Mouse (Mus musculus) testis, postnatal 10 days (tissue): ENCODE results near the gene Fxr1.
"Not testable (repeated sequence)": the region's sequence is repeated elsewhere in the genome, so short reads cannot be mapped to it uniquely, and the experiment has no call there.

Experiments used
- DNase-seq: peaks from one replicate; pipeline ENCODE4 v3.0.0; 2021; ENCODE audit warnings: low spot score

The Fxr1 gene

GRCm38 (mm10) chr3:34062352-34062751 lies 42.6 kb downstream of the Fxr1 start:
- no peak for DNase-seq

GRCm38 (mm10) chr3:34068943-34069342 lies 49.2 kb downstream of the Fxr1 start:
- not testable (repeated sequence) for DNase-seq

DNA sequence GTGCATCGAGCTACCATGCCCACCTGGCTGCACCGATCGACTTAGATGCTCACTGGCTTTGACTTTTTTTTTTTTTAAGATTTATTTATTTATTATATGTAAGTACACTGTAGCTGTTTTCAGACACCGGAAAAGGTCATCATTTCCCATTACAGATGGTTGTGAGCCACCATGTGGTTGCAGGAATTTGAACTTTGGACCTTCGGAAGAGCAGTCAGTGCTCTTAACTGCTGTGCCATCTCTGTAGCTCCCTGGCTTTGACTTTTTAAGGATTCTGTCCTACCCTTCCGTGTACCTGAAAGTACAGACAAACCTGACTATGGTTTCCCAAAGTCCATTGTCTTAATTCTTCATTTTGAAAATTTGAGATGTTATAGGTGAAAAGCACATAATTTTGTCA lies 53.0 kb downstream of the Fxr1 start:
- DNase-seq = no peak

GRCm38 (mm10) chr3:34076058-34076759 lies 56.5 kb downstream of the Fxr1 start:
- DNase-seq = no peak

DNA sequence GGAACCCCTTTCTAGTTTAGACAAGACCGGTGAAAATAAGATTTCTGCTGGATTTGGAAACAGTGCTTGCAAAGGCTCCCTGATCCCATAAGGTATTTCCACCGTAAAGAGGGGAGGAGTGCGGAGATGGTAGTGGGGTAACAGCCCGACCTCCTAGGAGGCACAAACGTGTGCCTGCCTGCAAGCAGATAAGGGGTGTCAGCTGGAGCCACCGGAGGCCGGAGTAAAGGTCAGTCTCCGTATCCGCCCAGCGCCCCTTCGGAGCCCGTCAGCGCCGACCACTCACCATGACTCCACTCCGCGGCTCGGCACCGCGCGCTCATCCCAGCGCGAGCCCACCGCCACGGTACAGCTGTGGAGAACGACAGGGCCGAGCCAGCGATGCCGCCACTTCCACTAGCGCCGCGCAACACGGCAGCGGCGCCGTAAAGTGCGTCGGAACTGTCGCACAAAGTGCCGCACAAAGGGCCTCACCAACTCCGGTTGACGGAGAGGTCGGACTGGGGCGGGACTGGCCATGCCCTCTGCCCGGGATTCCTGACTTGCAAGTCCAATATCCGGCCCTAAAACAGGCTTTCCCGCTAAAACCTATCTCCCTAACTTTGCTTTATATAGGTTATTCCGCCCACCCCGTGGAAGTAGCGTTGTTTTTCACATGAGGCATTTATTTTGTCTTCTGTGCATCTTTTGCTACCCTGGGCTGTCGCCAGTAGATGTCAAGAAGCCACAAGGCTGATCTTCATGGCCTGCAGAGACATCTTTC lies 61.3 kb downstream of the Fxr1 start, which contains the start of gene Dnajc19:
TSS of gene Dnajc19 (minus strand) at position 422 of the 763 bp plus-strand sequence.
- peak; percentile 94 for DNase-seq

- DNase-seq = no peak
These were observed 62.2 kb downstream of the Fxr1 start for GRCm38 (mm10) chr3:34081929-34082328.

GRCm38 (mm10) chr3:34083655-34084054 lies 63.9 kb downstream of the Fxr1 start:
- no peak for DNase-seq

DNA sequence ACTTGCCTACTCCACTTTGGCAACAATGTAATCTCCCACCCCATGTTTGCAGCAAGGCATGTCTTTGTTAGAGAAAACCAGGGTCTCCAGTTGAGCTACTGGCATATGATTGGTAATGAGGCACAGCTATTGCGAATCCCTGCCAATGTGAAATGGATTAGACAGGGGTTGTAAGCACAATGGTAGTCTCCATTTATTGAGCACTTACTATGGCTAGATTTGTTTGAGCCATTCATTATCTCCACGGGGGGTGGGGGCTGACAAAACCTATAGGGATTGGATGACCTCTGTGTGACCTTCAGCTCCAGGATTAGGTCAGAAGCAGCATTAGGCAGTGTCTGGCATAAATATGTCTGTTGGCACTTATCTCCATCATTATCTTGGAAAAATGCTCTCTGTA lies 83.1 kb downstream of the Fxr1 start:
- no peak for DNase-seq

DNA sequence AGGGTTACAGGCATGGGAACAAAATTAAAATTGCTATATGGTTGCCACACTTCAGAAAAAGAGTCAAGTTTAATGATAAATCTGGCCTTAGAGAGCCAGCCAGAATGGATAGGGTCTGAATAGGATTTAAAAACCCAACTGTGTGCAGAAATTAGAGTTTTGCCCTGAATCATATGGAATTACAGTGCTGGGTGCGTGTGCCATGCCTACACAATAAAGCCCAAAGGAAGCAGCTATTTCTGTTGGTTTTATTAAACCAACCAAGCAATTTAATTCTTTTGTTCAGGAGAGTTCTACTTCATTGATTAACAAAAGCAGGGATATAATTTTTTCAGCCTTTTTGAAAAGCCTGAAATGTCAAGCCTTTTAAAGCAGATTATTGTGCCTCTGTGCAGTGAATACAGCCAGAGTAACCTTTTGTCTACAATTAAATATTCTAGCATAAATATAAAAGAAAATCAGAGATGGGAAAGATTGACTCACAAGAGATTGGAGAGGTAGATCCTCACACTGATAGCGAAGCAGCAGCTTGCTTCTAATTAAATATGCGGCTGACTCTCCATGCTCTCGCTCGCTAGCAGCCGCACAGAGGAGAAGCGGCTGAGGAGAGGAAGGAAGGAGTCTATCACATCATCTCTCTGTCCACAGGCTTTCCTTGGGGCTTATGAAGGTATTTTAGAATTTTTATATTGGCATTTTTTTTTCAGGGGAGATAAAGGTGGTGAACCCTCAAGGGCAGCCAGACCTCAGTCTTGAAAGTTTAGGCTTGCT lies 84.3 kb downstream of the Fxr1 start:
- no peak for DNase-seq

- no peak for DNase-seq
These were observed 86.7 kb downstream of the Fxr1 start for GRCm38 (mm10) chr3:34106421-34106820.

GRCm38 (mm10) chr3:34107631-34108030 lies 87.9 kb downstream of the Fxr1 start:
- no peak for DNase-seq

GRCm38 (mm10) chr3:34111941-34112685 lies 92.4 kb downstream of the Fxr1 start:
- DNase-seq = no peak

DNA sequence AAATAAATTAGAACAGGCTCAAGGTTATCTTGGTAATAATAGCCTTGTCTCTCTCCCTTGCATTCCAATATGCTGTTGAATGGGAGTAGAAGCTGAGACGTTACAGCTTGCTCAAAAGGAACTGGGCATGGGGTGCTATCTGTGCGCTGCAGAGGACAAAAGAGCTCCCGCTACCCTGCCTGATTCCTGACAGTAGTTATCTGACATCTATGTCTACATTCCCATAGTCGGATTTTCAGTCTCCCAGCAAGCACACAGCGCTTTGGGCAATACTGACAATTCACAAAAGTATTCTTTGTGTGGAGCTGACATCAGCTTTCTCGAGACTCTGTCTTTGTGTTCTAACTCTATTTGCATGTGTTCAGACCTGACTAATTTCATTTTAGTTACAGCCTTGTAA lies 96.1 kb downstream of the Fxr1 start:
- no peak for DNase-seq

GRCm38 (mm10) chr3:34119869-34120268 lies 100.1 kb downstream of the Fxr1 start:
- DNase-seq = no peak
